Mouse (Mus musculus) retina, embryonic 14.5 days (tissue): ENCODE measurements around the gene Klhdc3.

Experiments used
- DNase-seq: peaks from one replicate; pipeline ENCODE4 v3.0.0-alpha.2; 2015; ENCODE audit warnings: low spot score

Gene Klhdc3

DNA sequence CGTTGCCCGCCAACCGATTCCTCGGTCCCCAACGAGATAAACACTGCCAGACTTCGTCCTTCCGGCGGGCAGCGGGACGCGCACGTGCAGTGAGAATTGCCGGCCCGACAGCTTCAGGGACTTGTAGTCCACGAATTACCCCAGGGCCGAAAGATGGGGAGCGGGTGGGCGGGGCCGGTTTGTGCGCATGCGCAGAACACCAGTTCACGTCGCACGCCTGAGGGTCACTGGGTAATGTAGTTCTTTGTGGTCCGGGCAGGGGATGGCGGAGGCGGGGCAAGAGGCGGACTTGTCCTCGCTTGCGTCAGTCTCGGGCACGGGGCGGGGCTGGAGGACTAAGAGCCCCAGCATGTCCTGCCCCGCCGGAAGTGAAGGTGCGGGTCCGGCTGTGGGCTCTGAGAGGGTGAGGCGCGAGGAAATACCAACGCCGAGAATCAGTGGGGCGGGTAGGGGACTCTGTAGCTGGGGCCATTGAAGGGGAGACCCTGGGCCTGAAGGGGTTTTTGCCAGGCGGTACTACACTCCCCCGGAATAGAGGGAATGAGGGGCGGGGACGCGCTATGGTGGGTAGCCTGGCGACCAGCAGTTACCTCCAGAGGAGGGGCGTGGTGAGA lies at the start of gene Klhdc3:
Gene Klhdc3 (minus strand): TSS at position 155 of the 614 bp plus-strand sequence.
- DNase-seq = peak; percentile 98

DNA sequence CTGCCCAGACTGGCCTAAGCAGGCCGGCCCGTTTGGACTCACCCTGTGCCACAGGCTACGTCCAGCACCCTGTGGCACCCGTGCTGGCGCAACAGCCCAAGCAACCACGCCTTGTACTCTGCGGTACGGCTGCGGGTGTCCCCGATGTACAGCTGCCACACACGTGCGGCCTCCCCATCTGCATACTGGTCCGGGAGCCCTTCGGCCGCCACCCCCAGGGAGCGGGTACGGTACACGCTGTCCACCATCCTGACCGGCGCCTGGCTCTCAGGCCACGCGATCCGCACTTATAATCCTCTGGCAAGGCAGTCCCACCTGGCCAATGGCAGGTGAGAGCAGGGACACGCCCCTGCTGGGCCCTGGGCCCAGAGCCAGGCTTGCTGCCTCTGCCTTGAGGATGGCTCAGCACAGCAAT lies 48.2 kb upstream of the Klhdc3 start, which contains the start of gene Gnmt:
Gene Gnmt (minus strand): TSS at position 265 of the 415 bp plus-strand sequence.
- DNase-seq = no peak

DNA sequence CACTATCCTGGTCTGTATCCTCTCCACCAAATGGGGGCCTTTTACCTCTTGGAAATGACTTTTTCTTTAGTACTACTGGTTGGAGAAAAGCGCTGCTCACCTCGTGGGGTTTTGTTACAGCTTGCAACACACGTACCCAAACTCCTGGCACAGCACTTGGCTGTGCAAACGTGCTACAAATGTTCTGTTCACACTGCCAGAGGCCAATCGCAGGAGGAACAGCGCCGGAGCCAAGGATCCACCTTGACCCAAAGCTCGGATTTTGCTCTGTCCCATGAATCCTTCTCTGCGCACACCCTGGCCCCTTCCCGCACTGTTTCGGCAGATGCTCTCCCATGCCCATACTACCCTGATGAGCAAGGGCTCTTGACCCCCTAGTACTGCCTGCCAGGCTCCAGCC lies 47.8 kb upstream of the Klhdc3 start:
- DNase-seq = no peak

DNA sequence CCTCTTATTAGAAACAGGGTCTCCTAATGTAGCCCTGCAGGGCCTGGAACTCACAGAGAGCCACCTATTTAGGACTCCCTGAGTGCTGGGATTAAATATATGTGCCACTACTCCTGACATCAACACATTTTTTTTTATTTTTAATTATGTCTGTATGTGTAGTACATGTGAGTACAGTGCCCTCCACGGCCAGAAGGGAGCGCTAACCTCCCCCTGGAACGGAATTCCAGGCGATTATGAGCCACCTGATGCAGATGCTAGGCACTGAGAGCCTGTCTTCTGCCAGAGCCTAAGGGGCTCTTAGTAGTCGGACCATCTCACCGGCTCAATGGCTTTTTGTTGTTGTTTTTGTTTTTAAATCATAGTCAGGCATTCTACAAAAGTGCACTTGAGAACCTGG lies 47.3 kb upstream of the Klhdc3 start:
- DNase-seq = no peak

DNA sequence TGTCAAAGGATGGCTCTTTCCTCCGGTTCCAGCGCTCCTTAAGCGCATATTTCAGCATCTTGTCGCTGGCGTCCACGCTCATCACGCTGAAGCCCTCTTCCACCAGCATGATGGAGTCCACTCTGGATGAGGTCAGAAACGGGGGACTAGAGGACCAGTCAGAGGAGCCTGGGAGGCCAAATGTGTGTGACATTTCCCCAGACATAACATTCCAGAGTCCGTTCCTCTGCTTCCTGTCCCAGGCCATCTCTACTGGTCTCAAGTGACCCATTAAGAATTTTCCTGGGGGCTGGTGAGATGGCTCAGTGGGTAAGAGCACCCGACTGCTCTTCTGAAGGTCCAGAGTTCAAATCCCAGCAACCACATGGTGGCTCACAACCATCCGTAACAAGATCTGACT lies 46.6 kb upstream of the Klhdc3 start:
- DNase-seq = no peak

DNA sequence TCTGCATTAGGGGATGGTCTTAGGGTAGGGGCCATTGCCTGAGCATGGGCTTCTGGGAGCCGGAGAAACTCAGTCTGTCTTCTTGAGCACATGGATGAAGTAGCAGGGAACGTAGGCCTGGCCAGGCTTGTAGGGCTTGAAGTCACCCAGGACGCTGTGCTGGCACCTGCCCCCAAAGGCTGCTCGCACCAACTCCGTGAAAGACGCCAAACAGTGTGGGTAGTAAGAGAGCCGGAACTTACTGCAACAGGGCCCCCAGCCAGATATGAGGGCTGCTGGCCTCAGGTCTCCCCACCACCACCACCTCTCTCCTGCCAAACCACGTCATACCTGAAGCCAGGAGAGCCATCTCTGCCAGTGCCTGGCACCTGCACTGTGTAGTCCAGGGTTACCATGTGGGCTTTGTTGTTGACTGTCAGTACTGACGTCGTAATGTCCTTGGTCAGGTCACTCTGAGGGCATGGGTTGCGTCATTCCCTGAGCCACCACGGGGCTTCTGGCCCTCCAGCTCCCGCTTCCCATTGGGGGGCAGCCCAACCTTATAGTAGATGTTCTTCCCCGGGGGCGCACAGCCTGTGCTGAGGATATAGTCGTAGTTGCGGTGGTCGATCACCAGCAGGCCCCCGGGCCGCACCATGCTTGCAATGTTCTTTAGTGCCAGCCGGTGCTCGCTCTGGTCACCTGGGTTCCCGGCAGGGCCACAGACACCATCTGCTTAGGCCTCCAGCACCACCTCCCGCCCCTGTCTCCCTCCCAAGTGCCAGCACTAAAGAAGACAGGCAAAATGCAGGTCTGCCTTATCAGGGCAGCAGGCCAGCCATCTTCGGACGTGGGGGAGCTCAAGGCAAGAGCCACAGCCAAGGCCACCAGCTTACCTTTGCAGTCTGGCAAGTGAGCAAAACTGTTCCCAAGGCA lies 45.3 kb upstream of the Klhdc3 start:
- DNase-seq = no peak

DNA sequence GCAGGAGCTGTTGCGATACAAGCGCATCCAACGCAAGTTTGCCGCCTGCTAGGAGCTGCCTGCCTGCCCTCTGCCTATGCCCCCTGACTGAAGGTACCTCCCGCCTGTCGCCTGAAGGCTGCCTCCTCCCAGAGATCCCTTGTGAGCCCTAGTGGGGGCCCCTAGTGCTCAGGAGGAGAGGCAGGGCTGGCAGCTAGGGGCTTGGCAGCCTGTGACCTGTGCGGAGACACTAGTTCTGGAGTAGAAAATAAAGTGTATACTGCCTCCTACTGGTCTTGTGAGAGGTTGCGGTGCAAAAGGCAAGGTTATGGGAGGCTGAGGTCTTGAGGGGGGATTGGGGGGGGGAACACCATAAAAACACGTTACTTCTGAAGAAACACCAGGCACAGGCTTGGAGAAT lies 44.6 kb upstream of the Klhdc3 start:
- peak; percentile 75 for DNase-seq

DNA sequence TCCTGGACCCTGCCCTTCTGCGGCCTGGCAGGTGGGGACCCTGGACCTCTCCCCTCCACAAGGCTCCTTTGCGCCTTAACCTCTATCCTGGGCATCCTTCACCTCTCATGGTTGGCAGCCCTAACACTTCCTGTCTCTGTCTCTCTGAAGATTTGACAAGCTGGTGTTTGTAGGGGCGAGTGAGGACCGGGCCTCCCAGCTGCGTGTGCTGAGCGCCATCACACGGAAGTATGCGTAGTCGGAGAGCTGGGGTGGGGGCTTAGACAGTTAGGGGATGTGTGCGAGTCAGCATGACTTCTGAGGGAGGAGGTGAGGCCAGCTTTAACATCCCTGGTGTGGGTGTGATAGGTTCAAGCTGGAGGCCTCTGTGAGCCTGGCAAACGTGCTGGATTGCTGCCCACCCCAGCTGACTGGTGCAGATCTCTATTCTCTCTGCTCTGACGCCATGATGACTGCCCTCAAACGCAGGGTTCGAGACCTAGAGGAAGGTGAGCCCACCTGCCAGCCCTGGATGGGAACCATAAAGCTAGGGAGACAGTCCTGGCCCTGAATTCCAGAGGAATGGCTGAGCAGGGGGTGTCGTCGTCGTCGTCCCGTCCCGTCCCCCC lies 43.9 kb upstream of the Klhdc3 start:
- no peak for DNase-seq

DNA sequence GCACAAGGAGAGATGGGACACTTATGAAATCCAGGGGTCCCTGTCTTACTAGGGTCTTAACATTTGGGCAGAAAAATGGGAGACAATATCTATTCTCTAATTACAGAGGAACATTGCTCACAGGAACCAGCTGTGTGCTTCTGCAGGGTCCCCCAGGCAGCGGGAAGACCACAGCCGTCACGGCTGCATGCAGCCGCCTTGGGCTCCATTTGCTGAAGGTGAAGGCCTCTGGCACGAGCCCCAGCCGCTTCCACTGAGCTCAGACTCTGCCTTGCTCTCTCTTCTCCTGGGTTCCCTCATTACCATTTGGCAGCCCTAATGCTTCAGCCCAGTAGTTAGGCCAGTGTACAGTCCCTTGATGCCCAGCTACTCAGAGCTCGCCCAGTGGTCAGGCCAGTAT lies 40.4 kb upstream of the Klhdc3 start:
- no peak for DNase-seq

DNA sequence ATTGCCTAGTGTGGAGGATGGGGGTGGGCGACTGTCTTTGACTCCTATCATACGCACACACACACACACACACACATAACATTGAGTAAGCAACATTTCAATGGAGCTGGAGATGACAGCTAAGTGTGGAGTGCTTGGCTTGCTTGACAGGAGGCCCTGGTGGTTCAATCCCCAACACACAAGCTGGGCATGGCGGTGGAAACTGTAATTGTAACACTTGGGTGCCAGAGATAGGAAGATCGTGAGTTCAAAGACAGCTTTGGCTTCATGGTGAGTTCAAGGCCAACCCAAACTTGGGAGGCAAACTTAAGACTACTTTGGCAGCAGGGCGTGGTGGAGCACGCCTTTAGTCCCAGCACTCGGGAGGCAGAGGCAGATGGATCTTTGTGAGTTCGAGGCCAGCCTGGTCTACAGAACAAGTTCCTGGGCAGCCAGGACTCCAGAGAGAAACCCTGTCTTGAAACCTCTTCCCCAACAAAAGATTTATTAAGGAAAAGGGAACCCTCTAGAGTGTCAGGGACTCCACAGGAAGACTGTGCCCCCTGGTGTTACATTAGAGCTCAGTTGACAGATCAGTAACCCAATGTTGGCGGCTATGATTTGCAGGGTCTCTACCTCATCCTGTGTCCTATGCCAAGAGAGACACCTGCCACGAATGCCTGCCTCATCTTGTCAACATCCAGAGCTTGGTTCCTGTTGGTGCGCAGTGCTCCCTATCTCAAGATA lies 34.2 kb upstream of the Klhdc3 start:
- no peak for DNase-seq

DNA sequence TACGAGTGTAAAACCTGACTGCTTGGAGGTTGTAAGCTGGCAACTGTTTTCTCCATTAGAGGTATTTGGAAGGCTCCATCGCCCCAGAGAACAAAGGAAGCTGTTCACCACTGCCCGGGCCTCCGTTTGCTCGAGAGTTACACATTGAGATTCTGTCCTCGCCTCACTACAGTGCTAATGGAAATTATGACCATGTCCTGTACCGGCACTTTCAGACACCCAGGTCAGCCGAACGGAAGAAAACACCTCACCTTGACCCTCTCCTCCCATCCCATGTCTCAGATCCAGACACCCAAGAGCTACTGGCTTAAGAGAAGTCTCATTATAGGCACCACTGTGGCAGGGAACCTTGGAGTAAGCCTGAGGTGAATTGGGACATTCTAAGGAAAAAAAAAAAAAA lies 33.1 kb upstream of the Klhdc3 start:
- DNase-seq = no peak

DNA sequence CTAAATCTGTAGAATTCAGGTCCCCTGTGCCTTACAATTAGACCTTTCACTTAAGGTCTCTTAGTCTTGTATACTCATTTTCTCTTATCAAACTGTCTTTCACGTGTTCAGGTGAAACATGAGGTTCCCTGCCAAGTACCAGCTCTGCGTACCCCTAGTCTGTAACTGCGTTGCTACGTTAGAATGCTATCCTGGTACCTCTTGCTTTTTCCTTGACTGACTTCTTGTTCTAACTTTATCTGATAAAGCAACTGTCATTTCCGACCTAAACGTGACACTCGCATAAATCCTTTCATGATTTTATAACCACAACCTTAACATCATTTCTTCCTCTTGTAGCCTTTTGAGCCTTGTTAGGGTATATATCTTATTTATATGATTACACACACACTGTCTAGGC lies 31.7 kb upstream of the Klhdc3 start:
- DNase-seq = no peak

DNA sequence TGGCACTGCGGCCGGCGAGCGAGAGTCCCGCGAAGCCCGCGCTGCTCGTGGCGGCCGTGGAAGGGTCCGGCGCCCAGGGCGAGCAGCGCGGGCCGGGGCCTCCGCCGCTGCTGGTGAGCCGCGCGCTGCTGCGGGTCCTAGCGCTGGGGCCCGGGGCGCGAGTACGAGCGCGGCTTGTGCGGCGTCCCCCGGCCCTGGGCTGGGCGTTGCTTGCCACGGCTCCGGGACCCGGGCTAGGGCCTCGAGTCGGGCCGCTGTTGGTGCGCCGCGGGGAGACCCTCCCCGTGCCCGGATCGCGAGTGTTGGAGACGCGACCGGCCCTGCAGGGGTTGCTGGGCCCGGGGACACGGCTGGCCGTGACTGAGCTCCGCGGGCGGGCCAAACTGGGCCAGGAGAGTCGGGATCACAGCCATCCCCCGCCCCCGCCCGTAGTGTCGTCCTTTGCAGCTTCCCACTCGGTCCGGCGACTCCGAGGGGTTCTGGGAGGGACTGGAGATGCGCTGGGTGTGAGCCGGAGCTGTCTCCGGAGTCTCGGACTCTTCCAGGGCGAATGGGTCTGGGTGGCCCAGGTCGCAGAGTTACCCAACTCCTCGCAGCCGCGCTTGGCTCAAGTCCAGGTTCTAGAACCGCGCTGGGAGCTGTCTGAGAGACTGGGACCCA lies 31.0 kb upstream of the Klhdc3 start:
- DNase-seq = no peak

DNA sequence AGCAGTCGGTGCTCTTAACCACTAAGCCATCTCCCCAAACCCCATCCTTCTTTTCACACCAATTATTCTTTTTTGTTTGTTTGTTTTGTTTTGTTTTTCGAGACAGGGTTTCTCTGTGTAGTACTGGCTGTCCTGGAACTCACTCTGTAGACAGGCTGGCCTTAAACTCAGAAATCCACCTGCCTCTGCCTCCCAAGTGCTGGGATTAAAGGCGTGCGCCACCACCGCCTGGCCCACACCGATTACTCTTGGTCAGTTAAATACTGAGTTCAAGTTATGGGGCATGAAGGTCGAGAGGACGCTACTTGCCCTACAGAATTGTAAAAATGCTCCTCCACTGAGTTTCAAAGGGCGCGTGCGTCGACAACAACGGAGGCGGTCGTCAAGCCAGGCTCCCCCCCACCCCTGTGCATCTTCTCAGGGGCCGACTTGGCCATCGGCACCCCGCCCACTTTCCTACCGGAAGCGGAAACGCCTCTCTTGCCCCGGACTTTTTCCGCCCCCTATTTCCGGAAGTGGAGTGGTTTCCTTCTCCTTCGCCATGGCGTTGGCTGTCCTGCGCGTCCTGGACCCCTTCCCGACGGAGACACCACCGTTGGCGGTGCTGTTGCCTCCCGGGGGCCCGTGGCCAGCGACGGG lies 30.4 kb upstream of the Klhdc3 start, which contains the start of gene Pex6:
Gene Pex6 (plus strand): TSS at position 505 of the 639 bp plus-strand sequence.
- peak; percentile 96 for DNase-seq

DNA sequence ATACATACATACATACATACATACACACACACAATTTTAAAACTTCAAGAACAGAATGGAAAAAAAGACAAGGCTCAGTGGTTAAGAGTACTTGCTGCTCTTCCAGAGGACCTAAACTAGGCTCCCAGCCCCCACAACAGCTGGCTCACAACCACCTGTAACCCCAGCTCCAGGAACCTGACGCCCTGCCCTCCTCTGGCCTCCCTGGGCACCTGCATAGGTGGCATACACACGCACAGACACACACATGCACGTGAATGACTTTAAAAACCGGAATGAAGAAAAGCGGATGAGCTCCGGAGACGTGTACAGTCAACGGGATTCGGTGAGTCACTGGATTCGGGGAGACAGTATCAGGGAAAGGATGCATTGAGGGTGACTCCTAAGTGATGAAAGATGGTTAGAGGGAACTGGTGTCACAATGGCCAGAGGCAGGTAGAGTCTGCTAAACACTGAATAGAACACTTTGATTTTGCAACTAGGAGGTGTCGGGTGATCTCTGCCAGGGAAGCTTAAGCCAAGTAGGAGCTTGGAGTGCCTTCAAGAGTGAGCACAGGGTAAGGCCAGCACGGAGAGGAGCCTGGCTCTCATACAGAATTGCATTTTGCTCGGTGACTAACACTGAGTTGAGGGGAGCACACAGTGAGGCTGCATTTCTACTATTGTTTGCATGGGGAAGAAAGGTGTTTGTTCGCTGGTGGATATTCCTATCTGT lies 25.8 kb upstream of the Klhdc3 start:
- no peak for DNase-seq

DNA sequence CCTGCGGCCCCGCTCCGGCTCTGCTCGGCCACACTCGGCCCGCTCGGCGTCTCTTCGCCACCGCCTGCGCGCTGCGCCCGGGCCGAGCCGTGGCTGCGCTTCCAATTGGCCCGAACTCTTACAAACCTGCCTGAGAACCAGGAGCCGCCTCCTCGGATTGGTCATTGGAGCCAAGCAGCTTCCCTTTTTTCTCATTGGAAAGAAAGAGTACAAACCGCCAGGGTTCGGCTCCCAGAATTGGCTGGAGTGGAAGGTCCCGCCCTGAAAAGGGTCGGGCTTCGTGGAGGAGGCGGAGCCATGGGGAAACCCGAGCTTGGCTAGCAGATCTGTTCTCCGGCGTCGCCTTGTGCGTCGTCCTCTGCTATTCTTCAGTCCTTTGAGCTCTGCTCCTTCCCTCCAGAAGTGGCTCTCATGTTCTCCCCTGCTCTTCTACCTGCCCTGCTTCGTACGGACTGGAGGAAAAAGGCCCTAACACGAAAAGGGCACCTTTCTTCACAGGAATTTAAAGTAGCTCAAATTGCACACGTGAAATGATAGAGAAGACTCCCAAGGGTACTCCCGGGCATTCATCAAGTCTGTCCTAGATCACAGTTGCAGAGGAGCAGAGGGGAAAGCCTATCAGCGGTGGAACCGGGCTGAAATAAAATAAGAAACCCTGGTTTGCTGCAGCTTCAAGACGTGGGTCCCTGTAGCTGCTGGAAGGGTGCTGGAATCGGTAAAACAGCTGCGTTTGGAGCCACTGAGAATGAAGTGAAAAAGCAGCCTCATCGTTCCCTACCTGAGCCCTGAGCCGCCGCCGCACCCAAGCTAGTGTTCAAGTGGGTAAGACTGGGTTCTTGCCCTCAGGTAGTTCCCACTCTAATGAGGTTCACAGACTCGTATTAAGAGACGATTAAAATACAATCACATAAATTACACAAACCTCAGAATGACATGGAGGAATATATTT lies 24.4 kb upstream of the Klhdc3 start, which contains the start of gene Ppp2r5d:
Gene Ppp2r5d (minus strand): TSS at position 225 of the 949 bp plus-strand sequence.
- DNase-seq = peak; percentile 98

DNA sequence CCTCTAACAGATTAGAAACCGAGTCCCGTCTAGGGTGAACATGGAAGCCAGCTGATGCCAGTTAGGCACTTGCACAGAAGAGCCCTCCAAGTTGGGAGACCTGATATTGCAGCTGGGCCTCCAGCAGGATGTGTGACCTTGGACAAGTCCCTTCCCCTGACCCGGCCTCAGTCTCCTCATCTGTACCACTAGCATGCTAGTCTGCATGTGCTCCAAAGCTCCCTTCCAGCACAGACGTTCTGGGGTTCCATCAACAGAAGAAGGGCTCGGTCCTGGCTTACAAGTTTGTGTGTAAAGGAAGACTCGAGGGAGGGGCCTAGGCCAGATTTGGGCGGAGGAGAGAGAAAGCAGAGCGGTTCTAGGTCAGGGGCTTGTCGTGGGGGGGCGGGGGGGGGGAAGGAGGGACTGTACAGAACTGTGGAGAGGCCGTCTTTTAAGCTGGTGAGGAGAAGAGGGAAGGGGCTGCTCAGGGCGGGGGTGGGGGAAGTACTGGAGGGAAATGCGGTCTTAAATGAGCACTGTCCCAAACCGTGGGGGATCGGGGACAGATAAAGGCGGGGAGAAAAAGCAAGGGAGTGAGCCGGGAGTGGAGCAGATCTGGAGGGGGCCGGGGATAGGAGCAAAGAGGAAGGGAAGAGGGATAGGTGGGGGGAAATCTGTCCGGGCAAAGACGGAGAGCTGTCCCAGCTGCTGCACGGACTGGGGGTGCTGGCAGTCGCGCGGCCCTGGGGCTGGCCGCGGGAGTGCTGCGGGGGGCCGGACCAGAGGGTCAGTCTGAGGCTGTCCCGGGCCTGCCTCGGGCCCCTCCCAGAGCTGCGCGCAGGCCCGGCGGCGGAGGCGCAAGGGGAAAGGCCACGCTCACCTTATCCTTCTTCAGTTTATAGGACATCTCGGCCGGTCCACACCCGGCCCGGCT lies 23.5 kb upstream of the Klhdc3 start:
- DNase-seq = no peak

DNA sequence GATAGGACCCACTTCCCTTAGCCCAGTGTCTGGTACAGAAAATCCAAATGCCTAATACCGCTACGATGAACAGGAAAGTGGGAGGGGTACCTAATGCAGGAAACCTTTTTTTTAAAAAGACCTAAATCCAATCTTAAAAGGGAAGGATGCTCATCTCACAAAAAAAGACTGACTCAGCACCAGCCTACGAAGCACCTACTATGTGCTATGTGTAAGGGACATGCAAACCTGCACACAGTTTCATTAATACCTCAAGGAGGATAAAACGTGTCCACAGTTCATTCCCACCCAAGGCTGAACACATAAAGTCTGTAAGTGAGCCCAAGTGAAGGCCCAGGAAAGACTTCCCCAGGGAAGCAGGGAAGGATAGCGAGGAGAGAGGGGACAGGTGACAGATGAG lies 21.8 kb upstream of the Klhdc3 start:
- no peak for DNase-seq
